Mouse (Mus musculus) kidney, adult 11 months (tissue): Measurements from ENCODE around the gene Tada1.

Source experiments
- DNase-seq: peaks from one replicate; pipeline ENCODE4 v3.0.0; 2022

Gene Tada1

GRCm38 (mm10) chr1:166379013-166379629, at the start of gene Tada1:
TSS of gene Tada1 (plus strand) at chr1:166379097.
- peak; percentile 94 for DNase-seq

GRCm38 (mm10) chr1:166330752-166331151, 48.1 kb upstream of the Tada1 start:
- DNase-seq, result no peak

- DNase-seq, result no peak
Observed at GRCm38 (mm10) chr1:166339110-166339509, 39.8 kb upstream of the Tada1 start.

GRCm38 (mm10) chr1:166342060-166342459, 36.8 kb upstream of the Tada1 start:
- DNase-seq, result no peak

- no peak for DNase-seq
Observed at GRCm38 (mm10) chr1:166342539-166342938, 36.4 kb upstream of the Tada1 start.

- DNase-seq, result no peak
Observed at GRCm38 (mm10) chr1:166343586-166343985, 35.3 kb upstream of the Tada1 start.

GRCm38 (mm10) chr1:166344300-166345077, 34.4 kb upstream of the Tada1 start:
- no peak for DNase-seq

- no peak for DNase-seq
Observed at GRCm38 (mm10) chr1:166345602-166346001, 33.3 kb upstream of the Tada1 start.

- DNase-seq, result no peak
Observed at GRCm38 (mm10) chr1:166346906-166347305, 32.0 kb upstream of the Tada1 start.

GRCm38 (mm10) chr1:166349341-166349740, 29.6 kb upstream of the Tada1 start:
- no peak for DNase-seq

GRCm38 (mm10) chr1:166349751-166350150, 29.1 kb upstream of the Tada1 start:
- no peak for DNase-seq

GRCm38 (mm10) chr1:166360157-166360855, 18.6 kb upstream of the Tada1 start:
- DNase-seq, result peak; percentile 74

GRCm38 (mm10) chr1:166360896-166361295, 18.0 kb upstream of the Tada1 start:
- DNase-seq, result no peak

- DNase-seq, result no peak
Observed at GRCm38 (mm10) chr1:166361842-166362241, 17.1 kb upstream of the Tada1 start.

- no peak for DNase-seq
Observed at GRCm38 (mm10) chr1:166362659-166363058, 16.2 kb upstream of the Tada1 start.

GRCm38 (mm10) chr1:166363122-166363521, 15.8 kb upstream of the Tada1 start:
- DNase-seq, result no peak

GRCm38 (mm10) chr1:166377171-166377570, 1.7 kb upstream of the Tada1 start:
- DNase-seq, result peak; percentile 23

GRCm38 (mm10) chr1:166378431-166379012, 375 bp upstream of the Tada1 start:
- DNase-seq, result no peak

- DNase-seq, result peak; percentile 58
Observed at GRCm38 (mm10) chr1:166379630-166380231, 834 bp downstream of the Tada1 start.

- DNase-seq, result no peak
Observed at GRCm38 (mm10) chr1:166381336-166381735, 2.4 kb downstream of the Tada1 start.

GRCm38 (mm10) chr1:166381821-166382220, 2.9 kb downstream of the Tada1 start:
- no peak for DNase-seq

- DNase-seq, result no peak
Observed at GRCm38 (mm10) chr1:166382626-166383025, 3.7 kb downstream of the Tada1 start.

GRCm38 (mm10) chr1:166384614-166385013, 5.7 kb downstream of the Tada1 start:
- no peak for DNase-seq
